In genomic region chr11:98296916-98297315, GRCm38 (mm10) we compare ENCODE assay signal across 23 mouse cellular contexts. TPM values are rescaled to one million over a fixed set of nuclear protein-coding genes. Genes with fewer than 3 reads are reported as not detected.
A peak's percentile ranks its signal among the peaks of the same experiment; 100 is the strongest.
DNase-seq lines count a peak whose midpoint lies in the region; ATAC-seq and TF ChIP-seq lines count a peak whose summit lies in the region.
"Had no signal": no experiment of that assay in that cellular context is flagged by ENCODE, and none has a peak within 500 bp of the region (broad histone marks: within the 10 kb centered on the region; RNA-seq: fewer than 3 reads in every experiment).

No protein-coding gene starts in this region.

- no peak overlapping the region for H3K4me2 ChIP-seq in forebrain, embryonic 15.5 days (replicated peaks)
- no peak overlapping the region for H3K4me2 ChIP-seq in liver, embryonic 16.5 days (ENCODE audit: low read depth, low read length)
- H3K4me2 ChIP-seq: midbrain, embryonic 11.5 days had no signal

- peak overlapping the region; percentile 94; the same call in 1 of the 2 replicates for H3K27ac ChIP-seq in left cerebral cortex, adult 2 months
- peak overlapping the region; percentile 98 for H3K27ac ChIP-seq in forebrain, embryonic 15.5 days (replicated peaks)
- H3K27ac ChIP-seq in liver, embryonic 16.5 days (ENCODE audit: low read length) = peak overlapping the region; percentile 84
- H3K27ac ChIP-seq: hindbrain, postnatal 0 days; neural tube, embryonic 15.5 days had no signal

- peaks cover 56% of the 10 kb centered on the region for H3K4me1 ChIP-seq in forebrain, embryonic 15.5 days
- H3K4me1 ChIP-seq in liver, embryonic 16.5 days (ENCODE audit: control insufficient read depth, low read depth, low read length) = no peaks in the 10 kb centered on the region; the same call in 1 of the 2 replicates

- H3K27me3 ChIP-seq in forebrain, embryonic 15.5 days = no peaks in the 10 kb centered on the region
- peaks cover 42% of the 10 kb centered on the region for H3K27me3 ChIP-seq in liver, embryonic 16.5 days (ENCODE audit: control insufficient read depth, insufficient read depth, low read depth, low read length)

- intact Hi-C loops in left cerebral cortex, adult 2 months (cut with DNase I) = no loop called here
- intact Hi-C loops in left cerebral cortex, postnatal 25 days (cut with DNase I) = no loop called here

- no peaks in the 10 kb centered on the region for H3K9me3 ChIP-seq in forebrain, embryonic 15.5 days
- no peaks in the 10 kb centered on the region for H3K9me3 ChIP-seq in liver, embryonic 16.5 days (replicated peaks; ENCODE audit: control insufficient read depth, low read length)
- H3K9me3 ChIP-seq: heart, embryonic 10.5 days; neural tube, embryonic 15.5 days had no signal

- DNase-seq in kidney, adult 11 months = peak; percentile 8
- DNase-seq in kidney, postnatal 10 days = no peak
- DNase-seq in left cerebral cortex, adult 2 months (ENCODE audit: extremely low spot score in 1 of 2, low spot score in 2 of 2) = no peak
- DNase-seq in left cerebral cortex, postnatal 25 days (ENCODE audit: low spot score in 2 of 2) = no peak
- no peak for DNase-seq in retina, postnatal 1 day
- DNase-seq: adrenal gland, postnatal 10 days; lung, adult 2 months had no signal

- no peaks in the 10 kb centered on the region for H3K36me3 ChIP-seq in forebrain, embryonic 15.5 days
- H3K36me3 ChIP-seq in liver, embryonic 16.5 days (ENCODE audit: control insufficient read depth, insufficient read depth) = no peaks in the 10 kb centered on the region
- H3K36me3 ChIP-seq: heart, embryonic 10.5 days; neural tube, embryonic 15.5 days had no signal

- no peak for ATAC-seq in forebrain, embryonic 15.5 days (replicated peaks)
- ATAC-seq in liver, embryonic 16.5 days (ENCODE audit: low read depth) = peak; percentile 60
- ATAC-seq: intestine, embryonic 16.5 days had no signal

- 74% methylated on average over 2 of the region's 2 CpGs for WGBS in forebrain, embryonic 15.5 days
- WGBS in liver, embryonic 16.5 days (ENCODE audit: insufficient replicate concordance) = 38% methylated on average over 2 of the region's 2 CpGs

- H3K4me3 ChIP-seq in left cerebral cortex, adult 2 months = no peak overlapping the region
- no peak overlapping the region for H3K4me3 ChIP-seq in forebrain, embryonic 15.5 days
- H3K4me3 ChIP-seq in liver, embryonic 16.5 days (ENCODE audit: low read depth, low read length) = no peak overlapping the region
- H3K4me3 ChIP-seq: heart, embryonic 10.5 days; neural tube, embryonic 15.5 days had no signal

- no peak for TF ChIP-seq CTCF in left cerebral cortex, adult 2 months (IDR thresholded peaks at IDR 0.05)

- H3K9ac ChIP-seq in forebrain, embryonic 15.5 days (replicated peaks) = peak overlapping the region; percentile 90; the same call in 1 of the 2 replicates
- no peak overlapping the region for H3K9ac ChIP-seq in liver, embryonic 16.5 days (ENCODE audit: low read depth, low read length)
- H3K9ac ChIP-seq: neural tube, embryonic 15.5 days had no signal

RNA-seq across cellular contexts. Expression of gene Neurod2, which starts 32.5 kb away (rescaled TPM):
- total RNA-seq in left cerebral cortex, adult 2 months (2021) = 10 to 100 TPM; 70.2 to 76.3 TPM
- 10 to 100 TPM; 57.3 to 64.3 TPM for total RNA-seq in left cerebral cortex, postnatal 25 days (2021)
- 142 and 148 TPM in 2 replicates for polyA plus RNA-seq in forebrain, embryonic 15.5 days (2015; fragmentation: Nextera tagmentation; extraction: Ambion mirVana)
- polyA plus RNA-seq in liver, embryonic 16.5 days (2015; fragmentation: Nextera tagmentation; extraction: Ambion mirVana) = not detected in 2 replicates
- total RNA-seq: adrenal gland, postnatal 10 days; gastrocnemius, adult 8-10 months; granulocyte monocyte progenitor cell, adult 5-6 weeks; hematopoietic stem cell, adult 5-6 weeks; megakaryocyte progenitor cell, adult 5-6 weeks had no signal
- polyA plus RNA-seq: heart, embryonic 10.5 days; heart, embryonic 16.5 days; large intestine, adult 2 months; limb, embryonic 11.5 days; lung, adult 2 months; stomach, embryonic 16.5 days; thymus, postnatal 0 days had no signal

RNA-seq across cellular contexts. Expression of gene Ppp1r1b, which starts 51.3 kb away (rescaled TPM):
- total RNA-seq in left cerebral cortex, adult 2 months (2021) = 100 to 1,000 TPM; 146 to 208 TPM
- 100 to 1,000 TPM; 141 to 380 TPM for total RNA-seq in left cerebral cortex, postnatal 25 days (2021)
- polyA plus RNA-seq in forebrain, embryonic 15.5 days (2015; fragmentation: Nextera tagmentation; extraction: Ambion mirVana) = 49.6 and 60.4 TPM in 2 replicates
- 0.79 and 1.9 TPM in 2 replicates for polyA plus RNA-seq in liver, embryonic 16.5 days (2015; fragmentation: Nextera tagmentation; extraction: Ambion mirVana)
- total RNA-seq: granulocyte monocyte progenitor cell, adult 5-6 weeks; megakaryocyte progenitor cell, adult 5-6 weeks had no signal
